Mouse (Mus musculus): ENCODE data around the gene Spata33.

GRCm38 (mm10) chr8:123233300-123233699, 20.7 kb downstream of the Spata33 start:
- no peak for TF ChIP-seq EP300 (IDR thresholded peaks at IDR 0.05; ENCODE audit: low read depth)
- TF ChIP-seq CTCF (IDR thresholded peaks at IDR 0.05; ENCODE audit: low read depth), result no peak

All from liver, embryonic 14.5 days (tissue).